Mouse (Mus musculus) embryonic facial prominence, embryonic 11.5 days (tissue): ENCODE results near the gene Pcmtd2. TPM values are rescaled to one million over a fixed set of nuclear protein-coding genes. Genes with fewer than 3 reads are reported as not detected.
"Not testable (repeated sequence)": the region's sequence is repeated elsewhere in the genome, so short reads cannot be mapped to it uniquely, and the experiment has no call there.

ENCODE experiments used
- ATAC-seq: fragments of 200-750 bp; cut with Nextera tagmentation; replicated peaks from 2 replicates; pipeline ENCODE4 v1.8.0; 2017; ENCODE audit warnings: low read depth; ENCODE audit not compliant: insufficient number of reproducible peaks, low FRiP score, low TSS enrichment
- DNase-seq: peaks from one replicate; pipeline ENCODE4 v3.0.0-alpha.2; 2015; ENCODE audit warnings: low spot score
- H3K27ac ChIP-seq: fragments of 300-500 bp; sonication (generic); replicated peaks from 2 replicates; pipeline ENCODE4 v1.5.1; 2014; ENCODE audit warnings: mild to moderate bottlenecking, low read depth, low read length, control low read depth
- H3K27me3 ChIP-seq: fragments of 300-500 bp; sonication (generic); 2 replicates; pipeline ENCODE4 v1.6.1; 2014; ENCODE audit warnings: mild to moderate bottlenecking, low read length, moderate library complexity, mixed read lengths; ENCODE audit not compliant: control insufficient read depth, insufficient read depth
- H3K36me3 ChIP-seq: fragments of 300-500 bp; sonication (generic); replicated peaks from 2 replicates; pipeline ENCODE4 v1.6.1; 2014; ENCODE audit warnings: low read depth, mild to moderate bottlenecking, low read length, moderate library complexity, mixed read lengths; ENCODE audit not compliant: control insufficient read depth, insufficient read depth
- H3K4me1 ChIP-seq: fragments of 300-500 bp; sonication (generic); 2 replicates; pipeline ENCODE4 v1.6.1; 2014; ENCODE audit warnings: low read length, mixed read lengths; ENCODE audit not compliant: control insufficient read depth, insufficient read depth
- H3K4me2 ChIP-seq: fragments of 300-500 bp; sonication (generic); 2 replicates; pipeline ENCODE4 v1.6.1; 2014; ENCODE audit warnings: low read depth, mild to moderate bottlenecking, control low read depth, low read length, moderate library complexity
- H3K4me3 ChIP-seq: fragments of 300-500 bp; sonication (generic); 2 replicates; pipeline ENCODE4 v1.5.1; 2014; ENCODE audit warnings: low read depth, low read length, control low read depth
- H3K9ac ChIP-seq: fragments of 300-500 bp; sonication (generic); replicated peaks from 2 replicates; pipeline ENCODE4 v1.6.1; 2014; ENCODE audit warnings: mild to moderate bottlenecking, control low read depth, low read length
- H3K9me3 ChIP-seq: fragments of 300-500 bp; sonication (generic); replicated peaks from 2 replicates; pipeline ENCODE4 v1.6.1; 2016; ENCODE audit warnings: mild to moderate bottlenecking, low read length, inconsistent platforms, mixed read lengths; ENCODE audit not compliant: control insufficient read depth
- WGBS: fragments of 180-500 bp; shearing (Covaris S2); extraction: QIAGEN DNeasy Blood & Tissue Kit; methylation state at CpG from one replicate; pipeline ENCODE4 v1.1.7; 2014; 5-methylcytosine and 5-hydroxymethylcytosine counted together
- polyA plus RNA-seq: library from polyadenylated mRNA; unstranded; fragments of >200 nt; fragmentation: Nextera tagmentation; extraction: Ambion mirVana; gene quantifications from 2 replicates; pipeline ENCODE4 v1.2.1, GENCODE M21; 2014

The Pcmtd2 gene
- 40.5 and 46.1 TPM in 2 replicates for polyA plus RNA-seq

DNA sequence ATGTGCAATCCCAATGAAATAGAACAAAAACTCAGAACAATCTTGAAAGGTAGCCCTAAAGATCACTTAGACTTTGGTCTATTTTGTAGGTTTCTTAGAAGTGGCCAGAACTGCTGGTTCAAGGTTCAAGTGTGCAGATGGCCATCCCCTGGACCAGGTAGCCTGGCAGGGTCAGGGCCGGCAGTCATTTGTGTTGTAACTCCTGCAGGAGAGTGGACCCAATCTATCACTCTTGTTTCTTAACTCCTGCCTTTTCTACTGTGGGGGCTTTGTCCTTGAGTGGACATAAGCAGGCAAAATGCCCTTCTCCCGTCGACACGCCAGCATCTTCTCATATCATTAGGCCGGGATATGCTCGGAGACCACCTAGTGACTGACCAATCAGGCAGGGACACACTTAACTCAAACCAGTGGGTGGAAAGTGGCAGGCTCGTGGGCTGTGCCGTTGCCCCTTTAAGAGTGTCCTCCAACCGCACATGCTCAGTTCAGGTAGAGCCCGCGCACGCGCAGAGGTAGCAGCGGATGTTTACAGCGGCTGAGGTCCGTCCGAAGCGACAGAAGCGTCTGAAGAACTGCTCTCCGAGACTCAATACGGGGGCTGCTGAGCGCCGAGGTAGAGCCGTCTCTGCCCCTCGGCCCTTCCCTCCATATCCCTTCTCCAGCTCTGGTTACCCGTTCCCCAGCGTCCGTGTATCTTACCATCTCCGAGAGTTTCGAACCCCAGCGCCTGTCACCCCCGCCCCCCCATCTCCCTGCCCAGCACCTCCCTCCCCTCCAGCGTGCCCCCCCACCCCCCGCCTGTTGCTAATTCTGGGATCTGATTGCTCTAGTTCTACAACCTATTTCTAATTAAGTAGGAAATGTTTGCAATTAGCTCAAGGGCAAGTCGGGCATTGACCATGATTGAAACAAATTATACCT is at the start of gene Pcmtd2:
Gene Pcmtd2, plus strand, starts transcription at position 483 of the 921 bp plus-strand sequence.
- peak within 1 kb of the TSS; percentile 54 for H3K4me2 ChIP-seq

DNA sequence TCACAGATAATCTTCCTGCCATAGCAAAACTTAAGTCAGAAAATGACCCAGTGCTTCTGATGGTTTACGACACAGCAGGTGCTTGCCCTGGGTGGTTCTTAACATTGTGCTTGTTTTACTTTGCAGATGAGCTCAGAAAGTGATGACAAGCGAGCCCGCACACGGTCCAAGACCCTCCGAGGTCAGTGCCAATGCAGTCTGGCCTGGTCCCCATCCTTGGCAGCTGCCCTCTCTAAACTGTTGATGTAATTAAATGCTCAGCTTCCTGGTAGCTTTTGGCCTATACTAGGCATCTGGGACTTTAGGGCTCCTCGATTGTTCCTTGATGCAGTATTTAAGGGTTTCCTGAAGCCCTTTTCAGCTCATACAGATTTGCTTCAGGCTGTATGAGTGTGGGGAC is 48.3 kb upstream of the Pcmtd2 start:
- Histone ChIP-seq H3K9ac (no peak overlapping the region), H3K4me2 (no peak overlapping the region), H3K27ac (no peak overlapping the region), H3K4me1 (no peaks in the 10 kb centered on the region), H3K36me3 (no peaks in the 10 kb centered on the region), H3K9me3 (no peaks in the 10 kb centered on the region), H3K4me3 (no peak overlapping the region), H3K27me3 (no peaks in the 10 kb centered on the region)
- ATAC-seq = no peak
- WGBS = 82% methylated on average over 6 of the region's 6 CpGs
- no peak for DNase-seq

More for the DNA sequence above, at the start of gene Pcmtd2:
- no peaks in the 10 kb centered on the region for H3K36me3 ChIP-seq
- H3K4me1 ChIP-seq = no peaks in the 10 kb centered on the region
- DNase-seq (peak; percentile 96), ATAC-seq (peak; percentile 98)
- H3K27me3 ChIP-seq = no peaks in the 10 kb centered on the region
- peak within 1 kb of the TSS; percentile 67 for H3K9ac ChIP-seq
- no peaks in the 10 kb centered on the region for H3K9me3 ChIP-seq
- peak within 1 kb of the TSS; percentile 63 for H3K4me3 ChIP-seq
- under 1% methylated on average over 34 of the region's 35 CpGs for WGBS
- peak within 1 kb of the TSS; percentile 79 for H3K27ac ChIP-seq

DNA sequence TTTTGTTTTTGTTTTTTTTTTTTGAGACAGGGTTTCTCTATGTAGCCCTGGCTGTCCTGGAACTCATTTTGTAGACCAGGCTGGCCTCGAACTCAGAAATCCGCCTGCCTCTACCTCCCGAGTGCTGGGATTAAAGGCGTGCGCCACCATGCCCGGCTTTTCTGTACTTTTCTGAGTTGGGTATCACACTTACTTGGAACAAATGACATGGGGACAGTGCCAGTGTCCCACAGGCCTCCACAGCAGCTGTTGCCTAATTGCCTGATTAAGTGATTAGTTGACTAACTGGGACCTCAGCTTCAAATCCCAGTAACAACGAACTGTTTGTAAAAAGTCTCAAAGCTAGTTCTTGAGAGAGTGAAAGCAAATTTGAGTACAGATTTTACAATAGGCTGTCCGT is 44.5 kb upstream of the Pcmtd2 start:
- H3K27me3 ChIP-seq, H3K4me1 ChIP-seq, H3K4me3 ChIP-seq, H3K4me2 ChIP-seq, H3K9ac ChIP-seq, H3K27ac ChIP-seq, ATAC-seq, H3K9me3 ChIP-seq, H3K36me3 ChIP-seq, DNase-seq: not testable (repeated sequence)
- 85% methylated on average over 8 of the region's 8 CpGs for WGBS

DNA sequence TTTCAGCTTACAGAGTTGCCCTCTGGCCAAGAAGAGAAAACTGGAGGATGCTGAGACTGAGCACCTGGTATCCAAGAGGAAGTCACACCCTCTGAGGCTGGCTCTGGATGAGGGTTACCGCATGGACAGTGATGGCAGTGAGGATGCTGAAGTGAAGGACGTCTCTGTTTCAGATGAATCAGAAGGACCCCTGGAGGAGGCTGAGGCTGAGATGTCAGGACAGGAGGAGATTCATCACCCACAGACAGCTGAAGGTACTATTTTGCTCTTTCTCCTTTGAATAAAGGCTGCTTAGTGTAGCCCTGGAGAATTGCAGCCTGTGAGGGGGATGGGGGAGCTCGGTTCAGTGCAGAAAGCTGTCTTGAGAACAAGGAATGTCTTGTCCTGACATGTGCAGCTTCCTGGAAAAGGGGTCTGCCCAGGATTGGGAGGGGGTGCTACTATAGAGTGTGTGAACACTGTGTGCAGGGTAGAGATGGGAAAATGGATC is 42.0 kb upstream of the Pcmtd2 start:
- no peak for ATAC-seq
- no peak overlapping the region for H3K4me2 ChIP-seq
- no peaks in the 10 kb centered on the region for H3K4me1 ChIP-seq
- no peaks in the 10 kb centered on the region for H3K27me3 ChIP-seq
- no peaks in the 10 kb centered on the region; the same call in 1 of the 2 replicates for H3K36me3 ChIP-seq
- no peak overlapping the region for H3K9ac ChIP-seq
- H3K27ac ChIP-seq = no peak overlapping the region
- H3K4me3 ChIP-seq = no peak overlapping the region
- no peaks in the 10 kb centered on the region for H3K9me3 ChIP-seq
- WGBS = 20% methylated on average over 3 of the region's 3 CpGs
- no peak for DNase-seq

DNA sequence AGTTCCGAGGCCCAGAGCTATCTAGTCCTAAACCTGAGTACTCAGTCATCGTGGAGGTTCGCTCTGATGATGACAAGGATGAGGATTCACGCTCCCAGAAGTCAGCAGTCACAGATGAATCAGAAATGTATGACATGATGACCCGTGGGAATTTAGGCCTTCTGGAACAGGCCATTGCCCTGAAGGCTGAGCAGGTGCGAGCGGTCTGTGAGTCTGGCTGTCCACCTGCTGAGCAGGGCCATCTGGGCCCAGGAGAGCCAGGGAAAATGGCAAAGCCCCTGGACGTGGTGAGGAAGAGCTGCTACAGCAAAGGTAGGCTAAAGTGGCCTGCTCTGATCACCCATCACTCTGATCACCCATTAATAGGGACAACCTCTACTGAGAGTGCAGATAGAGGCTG is 40.0 kb upstream of the Pcmtd2 start:
- no peaks in the 10 kb centered on the region for H3K9me3 ChIP-seq
- 78% methylated on average over 8 of the region's 8 CpGs for WGBS
- no peaks in the 10 kb centered on the region; the same call in 1 of the 2 replicates for H3K36me3 ChIP-seq
- H3K27me3 ChIP-seq = no peaks in the 10 kb centered on the region
- no peak overlapping the region for H3K9ac ChIP-seq
- no peak for DNase-seq
- no peak overlapping the region for H3K4me3 ChIP-seq
- no peak overlapping the region for H3K27ac ChIP-seq
- no peak for ATAC-seq
- no peak overlapping the region for H3K4me2 ChIP-seq
- no peaks in the 10 kb centered on the region for H3K4me1 ChIP-seq

DNA sequence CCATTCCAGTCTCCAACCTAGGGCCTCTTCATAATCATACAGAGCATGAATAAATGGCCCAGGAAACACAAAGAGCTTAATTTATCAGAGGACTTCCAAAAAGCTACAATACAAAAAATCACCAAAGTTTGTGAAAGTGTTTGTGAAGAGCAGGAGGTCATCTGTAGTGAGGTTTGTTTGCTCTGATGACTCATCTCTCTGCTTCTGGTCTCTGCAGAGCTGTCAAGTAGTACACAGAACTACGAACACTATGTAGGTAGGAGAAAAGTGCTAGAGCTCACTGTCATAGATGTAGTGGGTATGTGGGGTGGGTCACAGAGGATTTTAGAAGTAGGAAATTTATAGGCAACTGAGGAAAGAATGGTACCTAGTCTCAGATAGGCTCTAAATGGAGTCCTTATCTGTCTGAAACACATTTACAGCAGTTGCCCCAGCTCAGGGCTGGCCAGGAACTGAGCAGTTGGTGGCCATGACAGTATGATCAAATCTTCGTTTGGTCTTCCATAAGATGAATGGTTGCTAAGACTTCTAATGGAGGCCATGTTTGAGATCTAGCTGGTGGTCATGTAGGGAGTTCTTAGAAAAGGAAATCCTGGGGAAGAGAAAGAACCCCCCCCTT is 8.5 kb upstream of the Pcmtd2 start:
- H3K27me3 ChIP-seq = no peaks in the 10 kb centered on the region
- no peaks in the 10 kb centered on the region for H3K9me3 ChIP-seq
- no peak overlapping the region for H3K4me2 ChIP-seq
- H3K27ac ChIP-seq = no peak overlapping the region
- H3K4me3 ChIP-seq = no peak overlapping the region
- no peaks in the 10 kb centered on the region for H3K4me1 ChIP-seq
- H3K36me3 ChIP-seq = no peaks in the 10 kb centered on the region
- no peak overlapping the region for H3K9ac ChIP-seq
- DNase-seq = no peak
- WGBS = 73% methylated on average over 2 of the region's 2 CpGs
- ATAC-seq = no peak

DNA sequence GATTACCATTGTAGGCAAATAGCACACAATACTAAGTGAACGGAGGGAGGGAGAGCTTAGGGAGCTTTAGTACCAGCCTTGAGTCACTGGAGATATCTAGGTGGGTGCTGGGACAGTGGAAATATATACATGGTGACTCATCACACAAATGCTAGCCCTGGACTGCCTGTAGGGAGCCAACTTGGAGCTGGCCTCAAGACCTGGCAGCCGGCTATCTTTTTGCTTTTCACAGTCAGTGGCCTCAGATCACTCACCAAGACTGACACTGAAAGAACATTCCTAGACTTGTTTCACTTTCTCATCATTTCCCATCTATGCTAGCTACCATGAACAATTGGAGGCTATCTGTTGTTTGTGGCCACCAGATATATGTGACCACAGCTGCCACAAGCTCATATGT is 4.9 kb upstream of the Pcmtd2 start:
- Histone ChIP-seq H3K4me3 (no peak overlapping the region), H3K9me3 (no peaks in the 10 kb centered on the region), H3K27ac (no peak overlapping the region), H3K4me1 (no peaks in the 10 kb centered on the region), H3K4me2 (no peak overlapping the region), H3K9ac (no peak overlapping the region), H3K27me3 (no peaks in the 10 kb centered on the region), H3K36me3 (no peaks in the 10 kb centered on the region)
- no peak for ATAC-seq
- no peak for DNase-seq
- 78% methylated on average over 2 of the region's 2 CpGs for whole genome bisulfite sequencing

DNA sequence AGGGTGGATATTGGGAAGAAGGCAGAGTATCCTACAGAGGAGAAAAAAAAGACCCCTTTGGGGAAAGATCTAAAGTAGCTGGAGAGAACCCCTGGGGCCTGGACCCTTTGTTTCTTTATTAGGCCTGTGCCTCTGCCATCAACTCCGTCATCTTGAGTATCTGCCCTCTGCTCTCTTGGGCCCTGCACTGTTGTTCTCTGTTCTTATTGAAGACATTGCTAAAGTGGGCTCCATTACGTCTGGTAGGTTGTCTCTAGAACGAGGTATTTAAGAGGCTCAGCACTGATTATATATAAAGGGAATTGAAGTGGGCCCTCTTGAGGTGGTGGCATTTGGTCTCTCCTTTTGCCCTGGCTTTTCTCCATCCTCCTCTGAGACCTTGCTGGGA is 633 bp downstream of the Pcmtd2 start:
- H3K4me3 ChIP-seq = peak overlapping the region; percentile 63
- H3K27me3 ChIP-seq = no peaks in the 10 kb centered on the region
- H3K9ac ChIP-seq = peak overlapping the region; percentile 67
- DNase-seq = peak; percentile 8
- H3K4me1 ChIP-seq = no peaks in the 10 kb centered on the region
- peak; percentile 35; the same call in 1 of the 2 replicates for ATAC-seq
- H3K36me3 ChIP-seq = no peaks in the 10 kb centered on the region
- WGBS = 0% methylated on average over 3 of the region's 3 CpGs
- no peaks in the 10 kb centered on the region for H3K9me3 ChIP-seq
- no peak overlapping the region for H3K27ac ChIP-seq
- H3K4me2 ChIP-seq = peak overlapping the region; percentile 54
